Mouse (Mus musculus): ENCODE measurements at regions not wholly inside any gene's neighbourhood (a gene's known extent, or its start where the extent isn't known, plus 50 kb on each side); places are given as distances from the start of the nearest gene placed in this dataset.

GRCm38 (mm10) chr3:136611682-136612081, 58.2 kb upstream of the Ppp3ca start:
- DNase-seq = no peak

GRCm38 (mm10) chr3:136610556-136610924, 59.4 kb upstream of the Ppp3ca start:
- no peak for DNase-seq

- peak; percentile 80 to 87 for DNase-seq
Observed at GRCm38 (mm10) chr3:136609855-136610555, 59.9 kb upstream of the Ppp3ca start.

GRCm38 (mm10) chr3:136601706-136602105, 68.2 kb upstream of the Ppp3ca start:
- DNase-seq = no peak

- no peak for DNase-seq
Observed at GRCm38 (mm10) chr3:136583937-136584336, 86.0 kb upstream of the Ppp3ca start.

- no peak for DNase-seq
Observed at GRCm38 (mm10) chr3:136578016-136578415, 91.9 kb upstream of the Ppp3ca start.

- peak; percentile 7 to 8 for DNase-seq
Observed at GRCm38 (mm10) chr3:136570517-136570916, 99.4 kb upstream of the Ppp3ca start.

GRCm38 (mm10) chr3:136556488-136556887, 113.4 kb upstream of the Ppp3ca start:
- no peak for DNase-seq

- no peak for DNase-seq
Observed at GRCm38 (mm10) chr3:136549471-136549870, 120.5 kb upstream of the Ppp3ca start.

- no peak for DNase-seq
Observed at GRCm38 (mm10) chr3:136531604-136532003, 138.3 kb upstream of the Ppp3ca start.

- DNase-seq = no peak
Observed at GRCm38 (mm10) chr3:136508575-136508974, 161.3 kb upstream of the Ppp3ca start.

- DNase-seq = no peak
Observed at GRCm38 (mm10) chr3:136507070-136507469, 162.9 kb upstream of the Ppp3ca start.

GRCm38 (mm10) chr3:136494831-136495230, 169.0 kb upstream of the Bank1 start:
- no peak for DNase-seq

GRCm38 (mm10) chr3:136491683-136492082, 165.8 kb upstream of the Bank1 start:
- no peak for DNase-seq

- no peak for DNase-seq
Observed at GRCm38 (mm10) chr3:136471693-136472092, 145.8 kb upstream of the Bank1 start.

- DNase-seq = no peak
Observed at GRCm38 (mm10) chr3:136462747-136463146, 136.9 kb upstream of the Bank1 start.

GRCm38 (mm10) chr3:136456471-136457117, 130.7 kb upstream of the Bank1 start:
- DNase-seq = no peak

- no peak for DNase-seq
Observed at GRCm38 (mm10) chr3:136455651-136456470, 130.0 kb upstream of the Bank1 start.

GRCm38 (mm10) chr3:136454967-136455366, 129.1 kb upstream of the Bank1 start:
- DNase-seq = no peak

- DNase-seq = no peak
Observed at GRCm38 (mm10) chr3:136450986-136451774, 125.3 kb upstream of the Bank1 start.

- DNase-seq = no peak
Observed at GRCm38 (mm10) chr3:136450361-136450895, 124.6 kb upstream of the Bank1 start.

- DNase-seq = no peak
Observed at GRCm38 (mm10) chr3:136449364-136449763, 123.5 kb upstream of the Bank1 start.

- DNase-seq = no peak
Observed at GRCm38 (mm10) chr3:136444598-136444997, 118.7 kb upstream of the Bank1 start.
